Mouse (Mus musculus): ENCODE data around the gene Coro7. TPM values are rescaled to one million over a fixed set of nuclear protein-coding genes. Genes with fewer than 3 reads are reported as not detected.
"Not testable (repeated sequence)": the region's sequence is repeated elsewhere in the genome, so short reads cannot be mapped to it uniquely, and the experiment has no call there.

The Coro7 gene
- total RNA-seq, 2 experiments from 2014 or later: 78.6 to 96.5 TPM

- no peak for DNase-seq (ENCODE audit: extremely low spot score in 1 of 2, low spot score in 1 of 2)
These were observed 3.6 kb upstream of the Coro7 start for GRCm38 (mm10) chr16:4683193-4683580.

- no peak for DNase-seq (ENCODE audit: extremely low spot score in 1 of 2, low spot score in 1 of 2)
These were observed 3.1 kb upstream of the Coro7 start for GRCm38 (mm10) chr16:4682628-4683179.

- DNase-seq (ENCODE audit: extremely low spot score in 1 of 2, low spot score in 1 of 2): not testable (repeated sequence)
These were observed 1.4 kb upstream of the Coro7 start for GRCm38 (mm10) chr16:4680922-4681455.

GRCm38 (mm10) chr16:4678080-4678479 lies 1.5 kb downstream of the Coro7 start:
- DNase-seq (ENCODE audit: extremely low spot score in 1 of 2, low spot score in 1 of 2): no peak

GRCm38 (mm10) chr16:4676836-4677235 lies 2.7 kb downstream of the Coro7 start:
- DNase-seq (ENCODE audit: extremely low spot score in 1 of 2, low spot score in 1 of 2): no peak

GRCm38 (mm10) chr16:4674091-4674490 lies 5.5 kb downstream of the Coro7 start:
- no peak for DNase-seq (ENCODE audit: extremely low spot score in 1 of 2, low spot score in 1 of 2)

GRCm38 (mm10) chr16:4670317-4670716 lies 9.3 kb downstream of the Coro7 start:
- no peak for DNase-seq (ENCODE audit: extremely low spot score in 1 of 2, low spot score in 1 of 2)

GRCm38 (mm10) chr16:4667190-4667808 lies 12.3 kb downstream of the Coro7 start:
- peak; percentile 79 to 97 for DNase-seq (ENCODE audit: extremely low spot score in 1 of 2, low spot score in 1 of 2)

GRCm38 (mm10) chr16:4665726-4666125 lies 13.9 kb downstream of the Coro7 start:
- no peak for DNase-seq (ENCODE audit: extremely low spot score in 1 of 2, low spot score in 1 of 2)

- DNase-seq (ENCODE audit: extremely low spot score in 1 of 2, low spot score in 1 of 2): no peak
These were observed 15.8 kb downstream of the Coro7 start for GRCm38 (mm10) chr16:4663806-4664205.

- no peak for DNase-seq (ENCODE audit: extremely low spot score in 1 of 2, low spot score in 1 of 2)
These were observed 18.0 kb downstream of the Coro7 start for GRCm38 (mm10) chr16:4661605-4662004.

- DNase-seq (ENCODE audit: extremely low spot score in 1 of 2, low spot score in 1 of 2): no peak
These were observed 20.3 kb downstream of the Coro7 start for GRCm38 (mm10) chr16:4659326-4659725.

- DNase-seq (ENCODE audit: extremely low spot score in 1 of 2, low spot score in 1 of 2): no peak
These were observed 20.8 kb downstream of the Coro7 start for GRCm38 (mm10) chr16:4658781-4659245.

- no peak for DNase-seq (ENCODE audit: extremely low spot score in 1 of 2, low spot score in 1 of 2)
These were observed 23.0 kb downstream of the Coro7 start for GRCm38 (mm10) chr16:4656571-4657081.

- no peak for DNase-seq (ENCODE audit: extremely low spot score in 1 of 2, low spot score in 1 of 2)
These were observed 23.6 kb downstream of the Coro7 start for GRCm38 (mm10) chr16:4655764-4656570.

- DNase-seq (ENCODE audit: extremely low spot score in 1 of 2, low spot score in 1 of 2): peak in 1 of 2 experiments; percentile 29
These were observed 24.3 kb downstream of the Coro7 start for GRCm38 (mm10) chr16:4655251-4655734.

- DNase-seq (ENCODE audit: extremely low spot score in 1 of 2, low spot score in 1 of 2): no peak
These were observed 24.9 kb downstream of the Coro7 start for GRCm38 (mm10) chr16:4654706-4655105.

GRCm38 (mm10) chr16:4652707-4653416 lies 26.7 kb downstream of the Coro7 start:
- DNase-seq (ENCODE audit: extremely low spot score in 1 of 2, low spot score in 1 of 2): no peak

GRCm38 (mm10) chr16:4651624-4652023 lies 28.0 kb downstream of the Coro7 start:
- DNase-seq (ENCODE audit: extremely low spot score in 1 of 2, low spot score in 1 of 2): no peak

GRCm38 (mm10) chr16:4651081-4651480 lies 28.5 kb downstream of the Coro7 start:
- no peak for DNase-seq (ENCODE audit: extremely low spot score in 1 of 2, low spot score in 1 of 2)

All from layer of hippocampus, postnatal 25 days (tissue).